Mouse (Mus musculus) G1E (cell line): Measurements from ENCODE around the gene Plekhm2.

Experiments
- CTCF ChIP-seq: IDR thresholded peaks from 2 replicates; pipeline ENCODE4 v1.5.1; 2012; ENCODE audit warnings: low read depth, low read length, inconsistent platforms, mixed read lengths
- GATA1 ChIP-seq: IDR thresholded peaks from 2 replicates; pipeline ENCODE4 v1.6.1; 2012; ENCODE audit warnings: borderline replicate concordance, low read length, inconsistent platforms, mixed read lengths
- POLR2AphosphoS5 ChIP-seq: IDR thresholded peaks from 2 replicates; pipeline ENCODE4 v1.6.1; 2012; ENCODE audit warnings: low read depth, low read length, inconsistent platforms; ENCODE audit not compliant: insufficient replicate concordance
- TAL1 ChIP-seq: conservative IDR thresholded peaks from 2 replicates; pipeline ENCODE4 v1.6.1; 2012; ENCODE audit warnings: low read depth, low read length, inconsistent platforms, mixed read lengths

GRCm38 (mm10) chr4:141578833-141579232 is 85.9 kb downstream of the Plekhm2 start:
- no peak for TF ChIP-seq POLR2AphosphoS5
- no peak for TF ChIP-seq CTCF
- no peak for TF ChIP-seq GATA1
- TF ChIP-seq TAL1, result no peak
